Mouse (Mus musculus): ENCODE results near the gene Eno2.

- no peak for TF ChIP-seq POLR2A (IDR thresholded peaks at IDR 0.05; ENCODE audit: borderline replicate concordance, control insufficient read depth, low read depth, low read length)
- peak; percentile 98 for TF ChIP-seq CTCF (IDR thresholded peaks at IDR 0.05; ENCODE audit: control insufficient read depth, insufficient read depth, low read length)
These were observed 10.2 kb downstream of the Eno2 start for GRCm38 (mm10) chr6:124759259-124759658.
